Mouse (Mus musculus): ENCODE results near the gene Rhox2f.
"Not testable (repeated sequence)": the region's sequence is repeated elsewhere in the genome, so short reads cannot be mapped to it uniquely, and the experiment has no call there.

Rhox2f gene

DNA sequence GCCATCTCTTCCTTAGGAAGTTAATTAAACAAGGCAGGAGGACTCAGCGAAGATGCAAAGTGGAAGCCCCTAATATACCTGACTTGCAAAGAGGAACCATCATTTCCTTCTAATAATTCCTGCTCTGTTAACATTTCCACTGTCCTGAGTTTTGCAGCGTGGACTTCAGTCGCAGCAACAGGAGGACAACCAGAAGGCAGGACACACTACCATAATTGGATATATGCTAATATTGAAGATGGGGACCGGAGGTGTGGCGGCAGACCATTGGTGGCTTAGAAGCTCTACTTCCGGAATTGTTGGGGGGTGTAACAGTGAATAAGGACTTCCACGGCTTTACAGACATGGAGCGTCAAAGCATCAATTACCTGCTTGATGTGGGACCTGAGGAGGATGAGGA is at the start of gene Rhox2f:
Gene Rhox2f (plus strand): TSS at position 301 of the 400 bp plus-strand sequence.
- not testable (repeated sequence) for DNase-seq

- not testable (repeated sequence) for DNase-seq
These were observed 41.1 kb upstream of the Rhox2f start, which contains the start of gene Rhox2e for GRCm38 (mm10) chrX:37530152-37530551. Rhox2e (plus strand) TSS chrX:37530452.

DNA sequence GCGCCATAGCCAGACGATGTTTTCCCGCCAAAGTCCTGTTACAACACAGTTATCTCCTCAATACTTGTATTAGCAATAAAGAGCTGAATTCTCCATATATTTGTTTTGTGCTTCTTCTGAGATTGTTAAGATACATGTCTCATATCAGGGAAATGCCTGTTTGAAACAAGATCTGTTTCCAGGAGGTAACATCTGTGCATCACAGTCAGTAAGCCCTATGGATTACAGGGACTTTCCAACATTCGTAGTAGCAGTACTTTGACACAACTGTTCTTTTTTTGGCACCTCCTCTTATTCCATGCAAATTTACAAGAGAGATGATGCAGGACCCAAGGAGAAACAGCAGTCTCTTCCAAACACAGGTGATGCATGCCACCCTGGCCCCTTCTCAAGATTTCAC is 29.5 kb upstream of the Rhox2f start, which contains the start of gene Rhox3e:
Gene Rhox3e (plus strand): TSS at position 301 of the 400 bp plus-strand sequence.
- DNase-seq, result not testable (repeated sequence)

- DNase-seq, result not testable (repeated sequence)
These were observed 14.1 kb upstream of the Rhox2f start, which contains the start of gene Rhox4e for GRCm38 (mm10) chrX:37557112-37557511. Rhox4e (plus strand) TSS chrX:37557412.

DNA sequence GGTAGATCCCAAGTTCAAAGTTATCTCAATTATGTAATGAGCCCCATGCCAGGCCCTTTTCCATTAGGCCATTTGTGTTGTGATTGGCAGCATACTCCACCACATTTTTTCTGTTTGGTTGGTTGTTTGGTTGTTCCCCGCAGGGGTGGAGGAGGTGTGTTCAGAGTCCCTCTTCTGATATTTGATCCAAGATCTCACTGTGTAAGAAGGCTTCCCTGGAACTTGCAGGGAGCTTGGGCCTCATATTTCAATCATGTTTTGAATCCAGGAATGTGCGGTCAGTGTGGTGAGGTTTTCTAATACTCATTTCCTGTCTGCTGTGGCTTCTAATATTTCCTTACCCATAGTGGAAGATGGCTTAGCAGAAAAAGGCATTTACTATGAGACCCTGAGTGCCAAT is 1.4 kb downstream of the Rhox2f start:
- DNase-seq, result not testable (repeated sequence)

DNA sequence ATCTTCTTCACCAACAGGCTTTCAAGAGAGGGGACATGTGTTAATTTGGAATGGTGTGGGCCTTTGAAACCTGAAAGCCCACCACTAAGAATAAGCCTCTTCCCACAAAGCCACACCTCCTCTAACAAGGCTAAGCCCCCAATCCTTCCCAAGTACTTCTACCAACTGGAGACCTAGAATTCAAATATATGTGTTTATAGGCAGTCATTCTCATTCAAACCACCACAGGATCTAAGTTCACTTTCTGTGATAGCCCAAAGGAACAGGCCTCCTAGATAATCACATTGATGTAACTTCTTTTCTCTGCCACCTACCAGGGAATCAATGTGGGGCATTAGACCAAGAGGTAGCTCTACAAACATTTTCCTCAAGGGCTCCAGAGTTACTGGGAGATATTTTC is 9.5 kb downstream of the Rhox2f start, which contains the start of gene Rhox3f:
Gene Rhox3f (plus strand): TSS at position 301 of the 400 bp plus-strand sequence.
- not testable (repeated sequence) for DNase-seq

GRCm38 (mm10) chrX:37607604-37608003 is 36.4 kb downstream of the Rhox2f start, which contains the start of gene Rhox4f:
Rhox4f (minus strand) TSS chrX:37607704.
- DNase-seq, result not testable (repeated sequence)

All from kidney, postnatal 14 days (tissue).